Mouse (Mus musculus) layer of hippocampus, postnatal 10 days (tissue): ENCODE measurements around the gene Ola1. TPM values are rescaled to one million over a fixed set of nuclear protein-coding genes. Genes with fewer than 3 reads are reported as not detected.

Source experiments
- DNase-seq, 2 experiments: peaks; one replicate each; pipeline ENCODE4 v3.0.0; 2021; ENCODE audit warnings: low spot score in 2 of 2
- long read RNA-seq: library from polyadenylated mRNA; stranded (forward); transcript quantifications from one replicate; pipeline ENCODE4 v2.0.0, GENCODE M21; 2023
- total RNA-seq, 2 experiments: library from RNA; stranded (reverse); gene quantifications; 2 replicates each; pipeline ENCODE4 v1.2.3; 2021

Gene Ola1
- total RNA-seq: 100 to 1,000 TPM; 108 to 123 TPM
- long read RNA-seq, transcript Ola1-201 (11 exons, 2,175 nt): major isoform, 54 of 75 reads
- long read RNA-seq, partial matches to known transcripts: 6 of 75 reads
- long read RNA-seq, other reads (novel, unspliced or antisense): 14 of 75 reads

- DNase-seq: no peak
Measured at GRCm38 (mm10) chr2:73218913-73219312, at the start of gene Ola1. Gene Ola1, minus strand, starts transcription at chr2:73218924.

GRCm38 (mm10) chr2:73268281-73268680 lies 49.6 kb upstream of the Ola1 start:
- no peak for DNase-seq

- DNase-seq: no peak
Measured at GRCm38 (mm10) chr2:73267818-73268217, 49.1 kb upstream of the Ola1 start.

GRCm38 (mm10) chr2:73267231-73267630 lies 48.5 kb upstream of the Ola1 start:
- no peak for DNase-seq

GRCm38 (mm10) chr2:73266623-73267022 lies 47.9 kb upstream of the Ola1 start:
- no peak for DNase-seq

GRCm38 (mm10) chr2:73266011-73266410 lies 47.3 kb upstream of the Ola1 start:
- no peak for DNase-seq

GRCm38 (mm10) chr2:73264611-73265195 lies 46.0 kb upstream of the Ola1 start:
- no peak for DNase-seq

- DNase-seq: no peak
Measured at GRCm38 (mm10) chr2:73263794-73264610, 45.3 kb upstream of the Ola1 start.

- DNase-seq: no peak
Measured at GRCm38 (mm10) chr2:73263172-73263765, 44.5 kb upstream of the Ola1 start.

GRCm38 (mm10) chr2:73248701-73249100 lies 30.0 kb upstream of the Ola1 start:
- no peak for DNase-seq

- DNase-seq: no peak
Measured at GRCm38 (mm10) chr2:73241299-73241698, 22.6 kb upstream of the Ola1 start.

- DNase-seq: no peak
Measured at GRCm38 (mm10) chr2:73231081-73231480, 12.4 kb upstream of the Ola1 start.

- DNase-seq: peak; percentile 83 to 93
Measured at GRCm38 (mm10) chr2:73213871-73214659, 4.7 kb downstream of the Ola1 start.

GRCm38 (mm10) chr2:73213539-73213870 lies 5.2 kb downstream of the Ola1 start:
- no peak for DNase-seq

- no peak for DNase-seq
Measured at GRCm38 (mm10) chr2:73204328-73204727, 14.4 kb downstream of the Ola1 start.

GRCm38 (mm10) chr2:73188488-73188887 lies 30.2 kb downstream of the Ola1 start:
- no peak for DNase-seq

GRCm38 (mm10) chr2:73185185-73185584 lies 33.5 kb downstream of the Ola1 start:
- no peak for DNase-seq

- DNase-seq: no peak
Measured at GRCm38 (mm10) chr2:73169496-73169895, 49.2 kb downstream of the Ola1 start.

GRCm38 (mm10) chr2:73167126-73167525 lies 51.6 kb downstream of the Ola1 start:
- peak; percentile 41 to 51 for DNase-seq

- no peak for DNase-seq
Measured at GRCm38 (mm10) chr2:73164666-73165065, 54.1 kb downstream of the Ola1 start.

- DNase-seq: no peak
Measured at GRCm38 (mm10) chr2:73160772-73161171, 58.0 kb downstream of the Ola1 start.
